Mouse (Mus musculus) MEL (cell line): ENCODE measurements around the gene Slc44a3. TPM values are rescaled to one million over a fixed set of nuclear protein-coding genes. Genes with fewer than 3 reads are reported as not detected.

ENCODE experiments used
- DNase-seq: peaks from one replicate; pipeline ENCODE4 v3.0.0; 2011; ENCODE audit warnings: low read depth, low spot score
- H3K27ac ChIP-seq: 2 replicates; pipeline ENCODE4 v1.5.1; 2012; ENCODE audit warnings: low read depth, mild to moderate bottlenecking, control low read depth, low read length, moderate library complexity; ENCODE audit not compliant: control insufficient read depth
- H3K27me3 ChIP-seq, 2 experiments: fragments of 150-350 bp in 1 of 2; sonication (generic) in 1 of 2; 2 replicates each; pipeline ENCODE4 v1.6.1; 2012; ENCODE audit warnings: low read length in 2 of 2, mild to moderate bottlenecking in 2 of 2, improper control_type of control experiment in 1 of 2, moderate library complexity in 1 of 2; ENCODE audit not compliant: insufficient read depth in 2 of 2, control insufficient read depth in 1 of 2
- H3K36me3 ChIP-seq, 2 experiments: 2 replicates each; pipeline ENCODE4 v1.6.1; 2012 to 2014; ENCODE audit warnings: low read length in 2 of 2, improper control_type of control experiment in 1 of 2, inconsistent platforms in 1 of 2, mild to moderate bottlenecking in 1 of 2; ENCODE audit not compliant: insufficient read depth in 2 of 2, control insufficient read depth in 1 of 2
- H3K4me1 ChIP-seq, 2 experiments: fragments of 150-350 bp in 1 of 2; sonication (generic) in 1 of 2; 2 replicates each; pipeline ENCODE4 v1.6.1; 2012; ENCODE audit warnings: low read length in 2 of 2, improper control_type of control experiment in 1 of 2, mild to moderate bottlenecking in 1 of 2; ENCODE audit not compliant: insufficient read depth in 2 of 2, control insufficient read depth in 1 of 2
- H3K4me3 ChIP-seq, 2 experiments: fragments of 150-350 bp in 1 of 2; sonication (generic) in 1 of 2; 2 replicates each; pipeline ENCODE4 v1.5.1; 2012; ENCODE audit warnings: low read depth in 2 of 2, low read length in 2 of 2, mild to moderate bottlenecking in 2 of 2, moderate library complexity in 2 of 2, control low read depth in 1 of 2, improper control_type of control experiment in 1 of 2; ENCODE audit not compliant: control insufficient read depth in 1 of 2, insufficient read depth in 1 of 2
- H3K79me2 ChIP-seq: 2 replicates; pipeline ENCODE4 v1.6.1; 2012; ENCODE audit warnings: mild to moderate bottlenecking, low read length, moderate library complexity; ENCODE audit not compliant: control insufficient read depth, poor library complexity, insufficient read depth
- H3K9ac ChIP-seq: 2 replicates; pipeline ENCODE4 v1.6.1; 2012; ENCODE audit warnings: low read depth, mild to moderate bottlenecking, control low read depth, low read length, moderate library complexity; ENCODE audit not compliant: control insufficient read depth, poor library complexity, severe bottlenecking
- H3K9me3 ChIP-seq: fragments of 150-350 bp; sonication (generic); replicated peaks from 2 replicates; pipeline ENCODE4 v1.6.1; 2012; ENCODE audit warnings: mild to moderate bottlenecking, low read length, improper control_type of control experiment, moderate library complexity; ENCODE audit not compliant: insufficient read depth
- CHD1 ChIP-seq: IDR thresholded peaks from 2 replicates; pipeline ENCODE4 v1.6.1; 2012; ENCODE audit warnings: low read depth, mild to moderate bottlenecking, inconsistent platforms, low read length, improper control_type of control experiment
- CTCF ChIP-seq, 3 experiments: IDR thresholded peaks in 2 of 3; conservative IDR thresholded peaks in 1 of 3; 2 replicates each; pipeline ENCODE4 v1.5.1; 2011 to 2012; ENCODE audit warnings: low read length in 3 of 3, low read depth in 2 of 3, mild to moderate bottlenecking in 2 of 3, improper control_type of control experiment in 1 of 3, inconsistent platforms in 1 of 3, mixed read lengths in 1 of 3, moderate library complexity in 1 of 3; ENCODE audit not compliant: control insufficient read depth in 1 of 3, insufficient read depth in 1 of 3, poor library complexity in 1 of 3, severe bottlenecking in 1 of 3
- EP300 ChIP-seq, 2 experiments: IDR thresholded peaks; 2 replicates each; pipeline ENCODE4 v1.6.1; 2011; ENCODE audit warnings: improper control_type of control experiment in 2 of 2, low read length in 2 of 2, low read depth in 1 of 2, mild to moderate bottlenecking in 1 of 2
- ETS1 ChIP-seq: IDR thresholded peaks from 2 replicates; pipeline ENCODE4 v1.6.1; 2012; ENCODE audit warnings: low read depth, mild to moderate bottlenecking, inconsistent platforms, low read length, improper control_type of control experiment, moderate library complexity
- GABPA ChIP-seq: IDR thresholded peaks from 2 replicates; pipeline ENCODE4 v1.6.1; 2012; ENCODE audit warnings: low read depth, mild to moderate bottlenecking, inconsistent platforms, low read length, improper control_type of control experiment, moderate library complexity
- GATA1 ChIP-seq: IDR thresholded peaks from 2 replicates; pipeline ENCODE4 v1.6.1; 2011; ENCODE audit warnings: low read depth, low read length, improper control_type of control experiment
- HCFC1 ChIP-seq: IDR thresholded peaks from 2 replicates; pipeline ENCODE4 v1.6.1; 2012; ENCODE audit warnings: low read depth, mild to moderate bottlenecking, inconsistent platforms, low read length, improper control_type of control experiment, moderate library complexity
- MAFK ChIP-seq: IDR thresholded peaks from 2 replicates; pipeline ENCODE4 v1.6.1; 2011; ENCODE audit warnings: low read depth, mild to moderate bottlenecking, low read length, improper control_type of control experiment, borderline replicate concordance
- MAZ ChIP-seq: IDR thresholded peaks from 2 replicates; pipeline ENCODE4 v1.6.1; 2012; ENCODE audit warnings: low read depth, mild to moderate bottlenecking, inconsistent platforms, low read length, improper control_type of control experiment
- MEF2A ChIP-seq: IDR thresholded peaks from 2 replicates; pipeline ENCODE4 v1.6.1; 2014; ENCODE audit warnings: low read depth, mild to moderate bottlenecking, inconsistent platforms, low read length, improper control_type of control experiment; ENCODE audit not compliant: poor library complexity, insufficient replicate concordance, severe bottlenecking; ENCODE audit errors: extremely low read depth
- MYB ChIP-seq: IDR thresholded peaks from 2 replicates; pipeline ENCODE4 v1.6.1; 2011; ENCODE audit warnings: mild to moderate bottlenecking, low read depth, low read length, improper control_type of control experiment
- NELFE ChIP-seq: IDR thresholded peaks from 2 replicates; pipeline ENCODE4 v1.6.1; 2011; ENCODE audit warnings: low read depth, low read length, improper control_type of control experiment
- POLR2A ChIP-seq, 2 experiments: IDR thresholded peaks; 2 replicates each; pipeline ENCODE4 v1.6.1; 2011 to 2012; ENCODE audit warnings: low read length in 2 of 2, mild to moderate bottlenecking in 2 of 2, control low read depth in 1 of 2, improper control_type of control experiment in 1 of 2, low read depth in 1 of 2, moderate library complexity in 1 of 2; ENCODE audit not compliant: control insufficient read depth in 1 of 2, insufficient read depth in 1 of 2, poor library complexity in 1 of 2
- POLR2AphosphoS2 ChIP-seq: IDR thresholded peaks from 2 replicates; pipeline ENCODE4 v1.6.1; 2011; ENCODE audit warnings: low read length, improper control_type of control experiment
- RAD21 ChIP-seq: IDR thresholded peaks from 2 replicates; pipeline ENCODE4 v1.6.1; 2011; ENCODE audit warnings: mild to moderate bottlenecking, low read depth, low read length, improper control_type of control experiment
- SMC3 ChIP-seq: IDR thresholded peaks from 2 replicates; pipeline ENCODE4 v1.6.1; 2011; ENCODE audit warnings: low read depth, low read length, improper control_type of control experiment
- TAL1 ChIP-seq: IDR thresholded peaks from 2 replicates; pipeline ENCODE4 v1.6.1; 2012; ENCODE audit warnings: mild to moderate bottlenecking, inconsistent platforms, low read length, moderate library complexity, mixed read lengths
- ZC3H11A ChIP-seq: IDR thresholded peaks from 2 replicates; pipeline ENCODE4 v1.6.1; 2012; ENCODE audit warnings: low read depth, mild to moderate bottlenecking, inconsistent platforms, low read length, improper control_type of control experiment
- ZKSCAN1 ChIP-seq: IDR thresholded peaks from 2 replicates; pipeline ENCODE4 v1.6.1; 2012; ENCODE audit warnings: low read depth, mild to moderate bottlenecking, inconsistent platforms, low read length, improper control_type of control experiment, moderate library complexity
- ZMIZ1 ChIP-seq: IDR thresholded peaks from 2 replicates; pipeline ENCODE4 v1.6.1; 2012; ENCODE audit warnings: low read depth, mild to moderate bottlenecking, inconsistent platforms, low read length, improper control_type of control experiment, moderate library complexity
- polyA plus RNA-seq, 2 experiments: library from polyadenylated mRNA; stranded (reverse) in 1 of 2; unstranded in 1 of 2; fragments of >175 nt in 1 of 2; fragments of >200 nt in 1 of 2; gene quantifications; 2 replicates each; pipeline versions ENCODE4 v1.2.1 to v1.2.4; 2012; ENCODE audit warnings: low replicate concordance in 2 of 2, low read depth in 1 of 2; ENCODE audit not compliant: insufficient read length in 2 of 2, insufficient read depth in 1 of 2, missing spikeins in 1 of 2
- total RNA-seq: library from RNA; depleted of rRNA; stranded (reverse); fragments of 300-350 nt; gene quantifications from 2 replicates; pipeline ENCODE4 v1.2.3, GENCODE M21; 2012

Gene Slc44a3
- total and polyA plus RNA-seq, 3 experiments = 0.08 to 0.11 TPM; not detected in 1

DNA sequence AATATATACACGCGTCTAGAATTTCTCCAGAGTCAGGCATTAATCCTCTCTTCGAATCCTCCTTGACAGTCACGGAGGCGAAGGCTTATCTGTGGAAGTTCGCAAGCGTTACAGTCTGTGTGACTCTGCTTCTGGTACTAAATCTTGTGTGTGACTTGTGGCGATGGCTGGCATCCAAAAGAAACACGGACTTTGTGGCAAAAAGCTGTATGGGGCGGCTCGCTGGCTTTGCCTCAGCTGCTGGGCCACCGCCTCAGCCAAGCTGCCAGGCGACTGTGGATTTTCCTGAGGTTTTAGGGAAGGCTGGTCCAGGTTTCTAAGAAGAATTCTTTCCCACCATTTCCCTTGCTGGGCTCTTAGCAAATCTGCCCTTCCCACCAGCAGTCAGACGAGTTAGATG lies 21.1 kb upstream of the Slc44a3 start:
- Histone ChIP-seq H3K9ac (no peak overlapping the region), H3K4me3 (no peak overlapping the region), H3K79me2 (no peaks in the 10 kb centered on the region), H3K9me3 (no peaks in the 10 kb centered on the region), H3K4me1 (no peaks in the 10 kb centered on the region), H3K36me3 (no peaks in the 10 kb centered on the region), H3K27me3 (no peaks in the 10 kb centered on the region), H3K27ac (no peak overlapping the region)
- TF ChIP-seq TAL1 (no peak), EP300 (IDR thresholded peaks at IDR 0.05; ENCODE audit: low read depth in 1 of 2, low read length in 2 of 2) (no peak)
- no peak for DNase-seq

DNA sequence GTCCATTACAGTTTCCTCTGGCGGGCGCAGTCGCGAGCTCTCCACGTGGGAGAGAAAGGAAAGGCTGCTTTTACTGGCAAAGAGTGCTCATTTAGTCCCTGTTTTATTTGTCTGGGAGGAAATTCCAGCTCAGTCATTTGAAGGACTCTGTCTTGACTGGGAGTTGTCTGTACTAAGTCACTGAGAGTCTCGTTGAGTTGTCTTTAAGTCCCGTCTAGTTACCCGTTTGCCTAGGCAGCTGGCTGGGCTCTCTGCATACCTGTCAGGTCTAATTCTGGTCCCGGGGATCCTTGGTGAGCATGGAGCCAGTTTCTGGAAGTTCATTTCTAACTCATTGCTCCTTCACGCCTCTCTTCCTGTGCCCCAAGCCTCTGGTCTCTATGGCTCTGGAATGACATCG lies 20.5 kb upstream of the Slc44a3 start:
- no peak overlapping the region for H3K27ac ChIP-seq
- no peak for DNase-seq
- H3K4me1 ChIP-seq = peaks cover 0 to 3% of the 10 kb centered on the region in 2 experiments; a peak in 2 of 4 replicates
- no peaks in the 10 kb centered on the region for H3K27me3 ChIP-seq
- H3K4me3 ChIP-seq = no peak overlapping the region
- H3K79me2 ChIP-seq = no peaks in the 10 kb centered on the region
- H3K9ac ChIP-seq = no peak overlapping the region
- no peak for TF ChIP-seq MAZ
- TF ChIP-seq, all 39 proteins: peak for 0
- Histone ChIP-seq H3K36me3 (no peaks in the 10 kb centered on the region), H3K9me3 (no peaks in the 10 kb centered on the region)

DNA sequence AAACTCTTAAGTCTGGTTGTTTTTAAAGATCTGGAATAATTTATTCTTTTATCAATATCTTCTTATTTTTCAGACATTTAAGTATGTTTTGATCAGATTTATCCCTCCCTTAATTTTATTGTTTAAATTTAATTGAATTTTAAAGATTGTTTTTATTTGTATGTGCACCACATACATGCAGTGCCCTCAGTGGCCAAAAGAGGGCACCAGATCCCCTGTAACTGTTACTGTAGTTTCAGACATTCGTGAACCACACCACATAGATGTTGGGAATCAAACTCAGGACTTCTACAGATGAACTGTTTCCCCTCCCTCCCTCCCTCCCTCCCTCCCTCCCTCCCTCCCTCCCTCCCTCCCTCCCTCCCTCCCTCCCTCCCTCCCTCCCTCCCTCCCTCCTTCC lies 18.2 kb upstream of the Slc44a3 start:
- no peaks in the 10 kb centered on the region for H3K36me3 ChIP-seq
- H3K4me1 ChIP-seq = peaks cover 0 to 5% of the 10 kb centered on the region in 2 experiments; a peak in 3 of 4 replicates
- H3K27ac ChIP-seq = no peak overlapping the region
- no peak overlapping the region for H3K4me3 ChIP-seq
- H3K79me2 ChIP-seq = no peaks in the 10 kb centered on the region
- no peak overlapping the region for H3K9ac ChIP-seq
- DNase-seq = peak; percentile 46
- no peaks in the 10 kb centered on the region for H3K27me3 ChIP-seq
- no peaks in the 10 kb centered on the region for H3K9me3 ChIP-seq
- TF ChIP-seq NELFE (no peak), SMC3 (peak; percentile 71), ZKSCAN1 (no peak), ZC3H11A (peak; percentile 62), TAL1 (no peak), MAFK (no peak), ETS1 (no peak), MEF2A (no peak), MYB (no peak), HCFC1 (no peak), GATA1 (no peak), POLR2AphosphoS2 (no peak), POLR2A (IDR thresholded peaks at IDR 0.05; ENCODE audit: control insufficient read depth in 1 of 2, insufficient read depth in 1 of 2, low read depth in 1 of 2, low read length in 2 of 2, poor library complexity in 1 of 2) (no peak), ZMIZ1 (no peak), CTCF (IDR thresholded peaks at IDR 0.05 in 2 of 3, conservative IDR thresholded peaks at IDR 0.05 in 1 of 3; ENCODE audit: control insufficient read depth in 1 of 3, insufficient read depth in 1 of 3, low read depth in 2 of 3, low read length in 3 of 3, poor library complexity in 1 of 3, severe bottlenecking in 1 of 3) (peak; percentile 43 to 73 (median 68); a peak in 5 of 6 replicates), CHD1 (no peak), GABPA (no peak), RAD21 (peak; percentile 79)
